Comparison of ENCODE assay signal across 8 mouse cellular contexts in genomic region chrX:8131393-8131792, GRCm38 (mm10). TPM values are rescaled to one million over a fixed set of nuclear protein-coding genes. Genes with fewer than 3 reads are reported as not detected.
DNase-seq lines count a peak whose midpoint lies in the region; ATAC-seq and TF ChIP-seq lines count a peak whose summit lies in the region.

No protein-coding gene starts in this region.

- H3K9ac ChIP-seq in hindbrain, embryonic 12.5 days = no peak overlapping the region
- no peak overlapping the region for H3K9ac ChIP-seq in midbrain, embryonic 13.5 days (replicated peaks)

- no peak for TF ChIP-seq POLR2A in kidney, adult 2 months (IDR thresholded peaks at IDR 0.05; ENCODE audit: low read depth, low read length)

- 96% methylated on average over 17 of the region's 17 CpGs for WGBS in kidney, adult 2 months
- WGBS in hindbrain, embryonic 12.5 days = 93% methylated on average over 17 of the region's 17 CpGs
- 88% methylated on average over 17 of the region's 17 CpGs for WGBS in midbrain, embryonic 13.5 days

- H3K4me3 ChIP-seq in kidney, adult 2 months (ENCODE audit: insufficient read depth, low read depth, low read length) = peak overlapping the region; percentile 5; the same call in 1 of the 2 replicates
- H3K4me3 ChIP-seq in brown adipose tissue, adult 24 weeks (ENCODE audit: insufficient read depth, low read depth, low read length) = peak overlapping the region; percentile 31
- H3K4me3 ChIP-seq in hindbrain, embryonic 12.5 days = peak overlapping the region; percentile 53; the same call in 1 of the 2 replicates
- peak overlapping the region; percentile 53 for H3K4me3 ChIP-seq in midbrain, embryonic 13.5 days (replicated peaks)

- DNase-seq in kidney, adult 2 months = no peak
- DNase-seq in kidney, adult 9 months = no peak
- DNase-seq in retina, embryonic 14.5 days (ENCODE audit: low spot score) = no peak
- DNase-seq in right cerebral cortex, postnatal 25 days = no peak
- no peak for DNase-seq in embryo, embryonic 11 days

- H3K9me3 ChIP-seq in hindbrain, embryonic 12.5 days (replicated peaks) = no peaks in the 10 kb centered on the region
- no peaks in the 10 kb centered on the region for H3K9me3 ChIP-seq in midbrain, embryonic 13.5 days

- peak overlapping the region; percentile 53 for H3K4me2 ChIP-seq in hindbrain, embryonic 12.5 days (replicated peaks)
- H3K4me2 ChIP-seq in midbrain, embryonic 13.5 days (replicated peaks) = peak overlapping the region; percentile 55

- no peaks in the 10 kb centered on the region for H3K27me3 ChIP-seq in kidney, adult 2 months (replicated peaks; ENCODE audit: control insufficient read depth, insufficient read depth, low read length)
- H3K27me3 ChIP-seq in hindbrain, embryonic 12.5 days = no peaks in the 10 kb centered on the region
- H3K27me3 ChIP-seq in midbrain, embryonic 13.5 days = no peaks in the 10 kb centered on the region

- no peaks in the 10 kb centered on the region for H3K36me3 ChIP-seq in kidney, adult 2 months (ENCODE audit: control insufficient read depth, insufficient read depth, low read length)
- peaks cover 14% of the 10 kb centered on the region for H3K36me3 ChIP-seq in hindbrain, embryonic 12.5 days
- H3K36me3 ChIP-seq in midbrain, embryonic 13.5 days = peaks cover 30% of the 10 kb centered on the region

- no peak overlapping the region for H3K27ac ChIP-seq in kidney, adult 2 months (ENCODE audit: insufficient read depth, low read depth, low read length)
- H3K27ac ChIP-seq in brown adipose tissue, adult 24 weeks (replicated peaks; ENCODE audit: low read depth, low read length) = no peak overlapping the region
- no peak overlapping the region; the same call in 1 of the 2 replicates for H3K27ac ChIP-seq in hindbrain, embryonic 12.5 days
- H3K27ac ChIP-seq in midbrain, embryonic 13.5 days = 0 out of 2 replicates have a peak overlapping the region, but pooled peaks have one; percentile 35

- TF ChIP-seq CTCF in kidney, adult 2 months (conservative IDR thresholded peaks at IDR 0.05; ENCODE audit: insufficient read depth, insufficient read length, low read depth, low read length) = no peak

- peak; percentile 15; the same call in 1 of the 2 replicates for ATAC-seq in hindbrain, embryonic 12.5 days (ENCODE audit: low FRiP score)
- peak; percentile 18; the same call in 1 of the 2 replicates for ATAC-seq in midbrain, embryonic 13.5 days

- H3K4me1 ChIP-seq in kidney, adult 2 months (ENCODE audit: control insufficient read depth, insufficient read depth, low read length) = peaks cover 4% of the 10 kb centered on the region; the same call in 1 of the 2 replicates
- peaks cover 3% of the 10 kb centered on the region; the same call in 1 of the 2 replicates for H3K4me1 ChIP-seq in brown adipose tissue, adult 24 weeks (ENCODE audit: control insufficient read depth, insufficient read depth, insufficient read length, low read length)
- H3K4me1 ChIP-seq in hindbrain, embryonic 12.5 days = peaks cover 3% of the 10 kb centered on the region; the same call in 1 of the 2 replicates
- H3K4me1 ChIP-seq in midbrain, embryonic 13.5 days (replicated peaks) = peaks cover 5% of the 10 kb centered on the region; the same call in 1 of the 2 replicates

RNA-seq across cellular contexts. Expression of gene Wdr13, which starts 1.3 kb away (rescaled TPM):
- 58.4 and 84.2 TPM in 2 replicates for polyA plus RNA-seq in kidney, adult 2 months (2012; rRNA removed)
- polyA plus RNA-seq in brown adipose tissue, adult 24 weeks (2012; ENCODE audit: insufficient read depth, insufficient read length, missing spikeins) = 19.6 and 24.5 TPM in 2 replicates
- 40.5 and 42.6 TPM in 2 replicates for polyA plus RNA-seq in hindbrain, embryonic 12.5 days (2016; fragmentation: Nextera tagmentation; extraction: Ambion mirVana)
- polyA plus RNA-seq in midbrain, embryonic 13.5 days (2015; fragmentation: Nextera tagmentation; extraction: Ambion mirVana) = 56.8 and 58.0 TPM in 2 replicates

RNA-seq across cellular contexts. Expression of gene Rbm3, which starts 14.3 kb away (rescaled TPM):
- polyA plus RNA-seq in kidney, adult 2 months (2012; rRNA removed) = 41.6 and 50.8 TPM in 2 replicates
- 188 and 247 TPM in 2 replicates for polyA plus RNA-seq in brown adipose tissue, adult 24 weeks (2012; ENCODE audit: insufficient read depth, insufficient read length, missing spikeins)
- 401 and 433 TPM in 2 replicates for polyA plus RNA-seq in hindbrain, embryonic 12.5 days (2016; fragmentation: Nextera tagmentation; extraction: Ambion mirVana)
- 358 and 422 TPM in 2 replicates for polyA plus RNA-seq in midbrain, embryonic 13.5 days (2015; fragmentation: Nextera tagmentation; extraction: Ambion mirVana)

RNA-seq across cellular contexts. Expression of gene Was, which starts 41.1 kb away (rescaled TPM):
- polyA plus RNA-seq in kidney, adult 2 months (2012; rRNA removed) = 1.4 and 3.4 TPM in 2 replicates
- 1.1 and 1.5 TPM in 2 replicates for polyA plus RNA-seq in brown adipose tissue, adult 24 weeks (2012; ENCODE audit: insufficient read depth, insufficient read length, missing spikeins)
- 0.21 TPM in 1 of 2 replicates, not detected in the other for polyA plus RNA-seq in hindbrain, embryonic 12.5 days (2016; fragmentation: Nextera tagmentation; extraction: Ambion mirVana)
- 0.15 TPM in 1 of 2 replicates, not detected in the other for polyA plus RNA-seq in midbrain, embryonic 13.5 days (2015; fragmentation: Nextera tagmentation; extraction: Ambion mirVana)

RNA-seq across cellular contexts. Expression of gene Tbc1d25, which starts 44.6 kb away (rescaled TPM):
- polyA plus RNA-seq in kidney, adult 2 months (2012; rRNA removed) = 17.0 and 19.0 TPM in 2 replicates
- polyA plus RNA-seq in brown adipose tissue, adult 24 weeks (2012; ENCODE audit: insufficient read depth, insufficient read length, missing spikeins) = 3.2 and 4.2 TPM in 2 replicates
- 16.4 and 16.7 TPM in 2 replicates for polyA plus RNA-seq in hindbrain, embryonic 12.5 days (2016; fragmentation: Nextera tagmentation; extraction: Ambion mirVana)
- 17.5 and 19.0 TPM in 2 replicates for polyA plus RNA-seq in midbrain, embryonic 13.5 days (2015; fragmentation: Nextera tagmentation; extraction: Ambion mirVana)

RNA-seq across cellular contexts. Expression of gene Suv39h1, which starts 56.8 kb away (rescaled TPM):
- polyA plus RNA-seq in kidney, adult 2 months (2012; rRNA removed) = 7.6 and 8.4 TPM in 2 replicates
- 1.6 and 2.6 TPM in 2 replicates for polyA plus RNA-seq in brown adipose tissue, adult 24 weeks (2012; ENCODE audit: insufficient read depth, insufficient read length, missing spikeins)
- polyA plus RNA-seq in hindbrain, embryonic 12.5 days (2016; fragmentation: Nextera tagmentation; extraction: Ambion mirVana) = 58.6 and 60.2 TPM in 2 replicates
- polyA plus RNA-seq in midbrain, embryonic 13.5 days (2015; fragmentation: Nextera tagmentation; extraction: Ambion mirVana) = 49.9 and 50.4 TPM in 2 replicates
